Mouse (Mus musculus) spleen, adult 2 months (tissue): ENCODE measurements around the gene Prdm1. TPM values are rescaled to one million over a fixed set of nuclear protein-coding genes. Genes with fewer than 3 reads are reported as not detected.

Source experiments
- DNase-seq, 2 experiments: peaks; one replicate each; pipeline versions ENCODE4 v3.0.0 to v3.0.0-alpha.2; 2012 to 2021; ENCODE audit warnings: low spot score in 2 of 2, low read depth in 1 of 2
- H3K27ac ChIP-seq: fragments of 200-500 bp; 2 replicates; pipeline ENCODE4 v1.5.1; 2012; ENCODE audit warnings: low read length, inconsistent platforms; ENCODE audit not compliant: insufficient read depth
- H3K27me3 ChIP-seq: fragments of 200-500 bp; 2 replicates; pipeline ENCODE4 v1.6.1; 2012; ENCODE audit warnings: mild to moderate bottlenecking, moderate library complexity, low read length, inconsistent platforms; ENCODE audit not compliant: control insufficient read depth, insufficient read depth
- H3K36me3 ChIP-seq: fragments of 200-500 bp; 2 replicates; pipeline ENCODE4 v1.6.1; 2012; ENCODE audit warnings: mild to moderate bottlenecking, low read length, inconsistent platforms; ENCODE audit not compliant: control insufficient read depth, insufficient read depth
- H3K4me1 ChIP-seq: fragments of 200-500 bp; 2 replicates; pipeline ENCODE4 v1.6.1; 2011; ENCODE audit warnings: inconsistent platforms; ENCODE audit not compliant: control insufficient read depth, insufficient read depth, insufficient read length
- H3K4me3 ChIP-seq: fragments of 200-500 bp; 2 replicates; pipeline ENCODE4 v1.5.1; 2011; ENCODE audit warnings: mild to moderate bottlenecking, inconsistent platforms; ENCODE audit not compliant: insufficient read depth, insufficient read length; ENCODE audit errors: extremely low read depth
- CTCF ChIP-seq: fragments of 200-500 bp; IDR thresholded peaks from 2 replicates; pipeline ENCODE4 v1.5.1; 2011; ENCODE audit warnings: mild to moderate bottlenecking, inconsistent platforms; ENCODE audit not compliant: insufficient read depth, insufficient read length, insufficient replicate concordance; ENCODE audit errors: extremely low read depth
- POLR2A ChIP-seq: fragments of 200-500 bp; IDR thresholded peaks from 2 replicates; pipeline ENCODE4 v1.6.1; 2011; ENCODE audit warnings: low read depth, low read length, inconsistent platforms
- WGBS: fragments of 180-500 bp; shearing (Covaris S2); methylation state at CpG from one replicate; pipeline ENCODE4 v1.1.7; 2018; 5-methylcytosine and 5-hydroxymethylcytosine counted together
- polyA plus RNA-seq: library from polyadenylated mRNA; depleted of rRNA; stranded (reverse); fragments of >200 nt; gene quantifications from 2 replicates; pipeline ENCODE4 v1.2.3, GENCODE M21; 2012

Gene Prdm1
- polyA plus RNA-seq, 1 experiment: 2.8 TPM

- H3K27me3 ChIP-seq: no peaks in the 10 kb centered on the region
- no peak overlapping the region for H3K4me3 ChIP-seq
- TF ChIP-seq CTCF: no peak
- WGBS: 87% methylated on average over 12 of the region's 12 CpGs
- DNase-seq: no peak
- H3K27ac ChIP-seq: no peak overlapping the region
- peaks cover 8% of the 10 kb centered on the region for H3K4me1 ChIP-seq
- no peaks in the 10 kb centered on the region for H3K36me3 ChIP-seq
Measured at GRCm38 (mm10) chr10:44427891-44428361, 100.4 kb downstream of the Prdm1 start.

- TF ChIP-seq CTCF (no peak), POLR2A (no peak)
Measured at GRCm38 (mm10) chr10:44427426-44427825, 100.9 kb downstream of the Prdm1 start.

GRCm38 (mm10) chr10:44425013-44425412, 103.3 kb downstream of the Prdm1 start:
- Histone ChIP-seq H3K27ac (no peak overlapping the region), H3K27me3 (no peaks in the 10 kb centered on the region), H3K4me3 (no peak overlapping the region), H3K36me3 (no peaks in the 10 kb centered on the region), H3K4me1 (peaks cover 8% of the 10 kb centered on the region)
- 52% methylated on average over 6 of the region's 6 CpGs for WGBS
- TF ChIP-seq POLR2A (no peak), CTCF (no peak)
- no peak for DNase-seq

More at GRCm38 (mm10) chr10:44427426-44427825, 100.9 kb downstream of the Prdm1 start:
- Histone ChIP-seq H3K27me3 (no peaks in the 10 kb centered on the region), H3K4me3 (no peak overlapping the region), H3K36me3 (no peaks in the 10 kb centered on the region), H3K27ac (no peak overlapping the region), H3K4me1 (peaks cover 8% of the 10 kb centered on the region)
- WGBS: 66% methylated on average over 11 of the region's 11 CpGs
- DNase-seq: no peak

- Histone ChIP-seq H3K27me3 (no peaks in the 10 kb centered on the region), H3K27ac (no peak overlapping the region), H3K4me3 (no peak overlapping the region), H3K4me1 (no peaks in the 10 kb centered on the region), H3K36me3 (no peaks in the 10 kb centered on the region)
- no peak for TF ChIP-seq CTCF
- TF ChIP-seq POLR2A: no peak
- DNase-seq: no peak
- 26% methylated on average over 1 of the region's 1 CpGs for WGBS
Measured at GRCm38 (mm10) chr10:44421896-44422295, 106.4 kb downstream of the Prdm1 start.

- no peak for TF ChIP-seq POLR2A
Measured at GRCm38 (mm10) chr10:44420211-44420610, 108.1 kb downstream of the Prdm1 start.

GRCm38 (mm10) chr10:44418901-44419300, 109.4 kb downstream of the Prdm1 start:
- no peaks in the 10 kb centered on the region for H3K27me3 ChIP-seq
- 63% methylated on average over 2 of the region's 2 CpGs for WGBS
- no peak for DNase-seq
- no peak overlapping the region for H3K4me3 ChIP-seq
- H3K27ac ChIP-seq: no peak overlapping the region
- H3K36me3 ChIP-seq: no peaks in the 10 kb centered on the region
- H3K4me1 ChIP-seq: no peaks in the 10 kb centered on the region
- no peak for TF ChIP-seq CTCF
- no peak for TF ChIP-seq POLR2A

More at GRCm38 (mm10) chr10:44420211-44420610, 108.1 kb downstream of the Prdm1 start:
- Histone ChIP-seq H3K27me3 (no peaks in the 10 kb centered on the region), H3K4me1 (no peaks in the 10 kb centered on the region), H3K36me3 (no peaks in the 10 kb centered on the region), H3K27ac (no peak overlapping the region), H3K4me3 (no peak overlapping the region)
- no peak for DNase-seq
- WGBS: 91% methylated on average over 3 of the region's 3 CpGs

- no peak overlapping the region for H3K27ac ChIP-seq
- no peak overlapping the region for H3K4me3 ChIP-seq
- 96% methylated on average over 3 of the region's 3 CpGs for WGBS
- DNase-seq: no peak
- no peaks in the 10 kb centered on the region for H3K36me3 ChIP-seq
- TF ChIP-seq POLR2A: no peak
- TF ChIP-seq CTCF: no peak
- no peaks in the 10 kb centered on the region for H3K4me1 ChIP-seq
- no peaks in the 10 kb centered on the region for H3K27me3 ChIP-seq
Measured at GRCm38 (mm10) chr10:44415576-44415975, 112.7 kb downstream of the Prdm1 start.
